Mouse (Mus musculus) limb, embryonic 14.5 days (tissue): Measurements from ENCODE around the gene Evx2. TPM values are rescaled to one million over a fixed set of nuclear protein-coding genes. Genes with fewer than 3 reads are reported as not detected.

Source experiments
- ATAC-seq: fragments of 200-750 bp; cut with Nextera tagmentation; 2 replicates; pipeline ENCODE4 v1.8.0; 2017; ENCODE audit warnings: low read depth, moderate number of reproducible peaks, moderate TSS enrichment; ENCODE audit not compliant: low FRiP score
- DNase-seq: peaks from one replicate; pipeline ENCODE4 v3.0.0-alpha.2; 2015; ENCODE audit warnings: low spot score
- H3K27ac ChIP-seq: fragments of 300-500 bp; sonication (generic); replicated peaks from 2 replicates; pipeline ENCODE4 v1.5.1; 2014; ENCODE audit warnings: low read depth, mild to moderate bottlenecking, low read length, moderate library complexity, mixed read lengths
- H3K27me3 ChIP-seq: fragments of 300-500 bp; sonication (generic); 2 replicates; pipeline ENCODE4 v1.6.1; 2014; ENCODE audit warnings: low read length, mixed read lengths; ENCODE audit not compliant: control insufficient read depth, insufficient read depth
- H3K36me3 ChIP-seq: fragments of 300-500 bp; sonication (generic); 2 replicates; pipeline ENCODE4 v1.6.1; 2014; ENCODE audit warnings: mild to moderate bottlenecking, low read length, moderate library complexity, mixed read lengths; ENCODE audit not compliant: control insufficient read depth, insufficient read depth
- H3K4me1 ChIP-seq: fragments of 300-500 bp; sonication (generic); 2 replicates; pipeline ENCODE4 v1.6.1; 2014; ENCODE audit warnings: antibody characterized with exemption, low read length, mixed read lengths; ENCODE audit not compliant: control insufficient read depth, insufficient read depth
- H3K4me2 ChIP-seq: fragments of 300-500 bp; sonication (generic); replicated peaks from 2 replicates; pipeline ENCODE4 v1.6.1; 2014; ENCODE audit warnings: low read depth, mild to moderate bottlenecking, low read length, moderate library complexity; ENCODE audit not compliant: severe bottlenecking
- H3K4me3 ChIP-seq: fragments of 300-500 bp; sonication (generic); replicated peaks from 2 replicates; pipeline ENCODE4 v1.5.1; 2014; ENCODE audit warnings: low read length
- H3K9ac ChIP-seq: fragments of 300-500 bp; sonication (generic); 2 replicates; pipeline ENCODE4 v1.6.1; 2014; ENCODE audit warnings: mild to moderate bottlenecking, low read depth, low read length, moderate library complexity; ENCODE audit not compliant: severe bottlenecking
- H3K9me3 ChIP-seq: fragments of 300-500 bp; sonication (generic); 2 replicates; pipeline ENCODE4 v1.6.1; 2016; ENCODE audit warnings: low read length; ENCODE audit not compliant: control insufficient read depth
- POLR2A ChIP-seq: fragments of 200-500 bp; IDR thresholded peaks from 2 replicates; pipeline ENCODE4 v1.8.0; 2012; ENCODE audit warnings: inconsistent platforms, mild to moderate bottlenecking, moderate library complexity, borderline replicate concordance; ENCODE audit not compliant: insufficient read depth, insufficient read length; ENCODE audit errors: extremely low read depth
- WGBS: fragments of 180-500 bp; shearing (Covaris S2); extraction: QIAGEN DNeasy Blood & Tissue Kit; methylation state at CpG from one replicate; pipeline ENCODE4 v1.1.7; 2014; 5-methylcytosine and 5-hydroxymethylcytosine counted together
- polyA plus RNA-seq, 2 experiments: library from polyadenylated mRNA; depleted of rRNA in 1 of 2; stranded (reverse) in 1 of 2; unstranded in 1 of 2; fragments of >200 nt; fragmentation: Nextera tagmentation in 1 of 2; extraction: Ambion mirVana in 1 of 2; gene quantifications; 2 replicates each; pipeline versions ENCODE4 v1.2.1 to v1.2.3; 2012 to 2014

The Evx2 gene
- polyA plus RNA-seq, 2 experiments: 2.3 to 8.9 TPM

- 4% methylated on average over 31 of the region's 31 CpGs for WGBS
- TF ChIP-seq POLR2A: 0 out of 2 replicates have a peak, but pooled peaks have one; percentile 11
- ATAC-seq (no peak), DNase-seq (no peak)
- H3K4me2 ChIP-seq: peak overlapping the region; percentile 96
- H3K27ac ChIP-seq: peak overlapping the region; percentile 88
- peaks cover 15% of the 10 kb centered on the region; the same call in 1 of the 2 replicates for H3K4me1 ChIP-seq
- H3K36me3 ChIP-seq: peaks cover 33% of the 10 kb centered on the region
- no peaks in the 10 kb centered on the region for H3K9me3 ChIP-seq
- H3K27me3 ChIP-seq: peaks cover 24% of the 10 kb centered on the region
- H3K4me3 ChIP-seq: peak overlapping the region; percentile 74
- peak overlapping the region; percentile 91 for H3K9ac ChIP-seq
Observed at GRCm38 (mm10) chr2:74687698-74688555, 28.6 kb upstream of the Evx2 start.

- H3K9me3 ChIP-seq: no peaks in the 10 kb centered on the region
- peaks cover 27% of the 10 kb centered on the region for H3K36me3 ChIP-seq
- peak overlapping the region; percentile 91 for H3K9ac ChIP-seq
- ATAC-seq (no peak), DNase-seq (no peak)
- peak overlapping the region; percentile 74 for H3K4me3 ChIP-seq
- H3K27me3 ChIP-seq: peaks cover 26% of the 10 kb centered on the region
- TF ChIP-seq POLR2A: no peak
- WGBS: under 1% methylated on average over 27 of the region's 27 CpGs
- peak overlapping the region; percentile 88 for H3K27ac ChIP-seq
- H3K4me2 ChIP-seq: peak overlapping the region; percentile 96
- peaks cover 9% of the 10 kb centered on the region; the same call in 1 of the 2 replicates for H3K4me1 ChIP-seq
Observed at GRCm38 (mm10) chr2:74686988-74687697, 27.8 kb upstream of the Evx2 start.

GRCm38 (mm10) chr2:74686301-74686987, 27.1 kb upstream of the Evx2 start:
- no peak for TF ChIP-seq POLR2A
- peak overlapping the region; percentile 88 for H3K27ac ChIP-seq
- H3K4me1 ChIP-seq: peaks cover 6% of the 10 kb centered on the region; the same call in 1 of the 2 replicates
- peak overlapping the region; percentile 74 for H3K4me3 ChIP-seq
- 5% methylated on average over 17 of the region's 17 CpGs for WGBS
- H3K4me2 ChIP-seq: peak overlapping the region; percentile 96
- DNase-seq: peak; percentile 94
- H3K27me3 ChIP-seq: peaks cover 31% of the 10 kb centered on the region
- no peaks in the 10 kb centered on the region for H3K9me3 ChIP-seq
- peaks cover 23% of the 10 kb centered on the region for H3K36me3 ChIP-seq
- H3K9ac ChIP-seq: peak overlapping the region; percentile 91
- no peak for ATAC-seq

- peaks cover 26% of the 10 kb centered on the region for H3K27me3 ChIP-seq
- peak overlapping the region; percentile 74 for H3K4me3 ChIP-seq
- peak overlapping the region; percentile 96 for H3K4me2 ChIP-seq
- WGBS: 15% methylated on average over 4 of the region's 4 CpGs
- H3K4me1 ChIP-seq: 0 out of 2 replicates have a peak, but pooled peaks cover 3% of the 10 kb centered on the region
- H3K36me3 ChIP-seq: peaks cover 23% of the 10 kb centered on the region
- no peak for DNase-seq
- TF ChIP-seq POLR2A: no peak
- H3K27ac ChIP-seq: peak overlapping the region; percentile 97
- ATAC-seq: no peak
- H3K9me3 ChIP-seq: no peaks in the 10 kb centered on the region
- peak overlapping the region; percentile 99 for H3K9ac ChIP-seq
Observed at GRCm38 (mm10) chr2:74685059-74685603, 25.8 kb upstream of the Evx2 start.

DNA sequence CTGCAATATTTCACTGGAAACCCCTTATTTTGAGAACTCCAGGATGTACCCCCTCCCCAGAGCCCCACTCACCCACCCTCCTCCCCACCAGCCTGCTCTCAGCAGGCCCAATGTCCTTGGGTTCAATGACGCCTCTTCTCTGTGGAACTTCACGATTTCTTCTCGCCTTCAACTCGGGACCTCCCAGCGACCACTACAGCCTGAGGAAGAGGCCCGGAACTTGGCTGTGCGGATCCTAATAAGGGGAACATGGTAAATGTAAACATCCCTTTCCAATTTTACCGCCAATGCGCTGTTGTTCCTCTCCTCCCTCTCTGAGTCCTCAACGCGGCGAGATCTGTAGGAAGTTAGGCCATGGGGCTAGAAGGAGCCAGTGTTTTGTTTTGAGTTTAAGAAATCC, 24.7 kb upstream of the Evx2 start:
- Histone ChIP-seq H3K4me2 (peak overlapping the region; percentile 96), H3K4me1 (no peaks in the 10 kb centered on the region), H3K27ac (peak overlapping the region; percentile 97), H3K27me3 (peaks cover 32% of the 10 kb centered on the region), H3K36me3 (peaks cover 23% of the 10 kb centered on the region), H3K4me3 (peak overlapping the region; percentile 74), H3K9ac (peak overlapping the region; percentile 99), H3K9me3 (no peaks in the 10 kb centered on the region)
- TF ChIP-seq POLR2A: no peak
- no peak for ATAC-seq
- 11% methylated on average over 12 of the region's 12 CpGs for WGBS
- no peak for DNase-seq
